Mouse (Mus musculus) right cerebral cortex, adult 18-20 months (tissue): ENCODE results near the gene Cops3.

Experiments used
- DNase-seq: peaks from one replicate; pipeline ENCODE4 v3.0.0; 2022; ENCODE audit warnings: mixed read lengths

Gene Cops3

GRCm38 (mm10) chr11:59810480-59811158, 29.0 kb downstream of the Cops3 start:
- no peak for DNase-seq

DNA sequence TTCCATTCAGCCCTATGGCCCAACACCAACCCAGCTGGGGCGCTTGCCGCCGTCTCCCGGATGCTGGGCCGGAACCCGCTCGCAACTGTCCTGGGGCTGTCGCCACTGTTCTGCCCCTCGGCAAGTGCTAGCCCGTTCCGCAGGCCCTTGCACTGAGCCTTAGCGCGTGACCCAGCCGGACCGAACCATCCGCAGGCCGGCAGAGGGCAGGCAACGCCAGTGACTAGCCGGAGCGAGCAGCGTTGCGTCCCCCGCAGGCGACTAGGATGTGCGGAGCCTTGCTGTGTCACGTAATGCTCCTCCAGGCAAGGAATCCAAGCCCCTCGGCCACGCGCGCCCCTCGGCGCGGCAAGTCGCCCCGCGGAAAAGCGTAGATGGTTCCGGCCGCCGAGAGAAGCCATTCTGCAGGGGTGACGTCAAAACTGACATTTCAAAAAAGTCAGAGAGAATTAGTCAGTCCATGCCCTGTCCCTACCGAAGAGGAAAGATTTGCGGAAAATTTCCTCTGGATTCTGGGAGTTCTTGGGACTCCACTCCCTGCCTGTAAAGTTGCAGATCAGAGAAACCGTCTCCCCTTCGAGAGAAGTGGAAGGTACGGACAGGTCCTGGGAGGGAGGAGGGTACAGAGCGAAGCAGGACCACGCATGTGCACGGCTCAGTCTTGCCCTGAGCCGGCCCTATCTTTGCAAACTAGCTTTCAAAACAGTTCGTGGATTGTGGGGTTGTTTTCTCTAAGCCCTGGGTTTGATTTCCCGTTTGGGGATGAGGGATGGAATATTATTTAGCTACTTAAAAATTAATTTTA, 29.8 kb downstream of the Cops3 start, which contains the start of gene Flcn:
Gene Flcn (minus strand): TSS at position 347 of the 805 bp plus-strand sequence.
- DNase-seq, result peak; percentile 86

- DNase-seq, result no peak
These were observed 30.5 kb downstream of the Cops3 start for GRCm38 (mm10) chr11:59809071-59809669.

GRCm38 (mm10) chr11:59808170-59808960, 31.3 kb downstream of the Cops3 start:
- no peak for DNase-seq

DNA sequence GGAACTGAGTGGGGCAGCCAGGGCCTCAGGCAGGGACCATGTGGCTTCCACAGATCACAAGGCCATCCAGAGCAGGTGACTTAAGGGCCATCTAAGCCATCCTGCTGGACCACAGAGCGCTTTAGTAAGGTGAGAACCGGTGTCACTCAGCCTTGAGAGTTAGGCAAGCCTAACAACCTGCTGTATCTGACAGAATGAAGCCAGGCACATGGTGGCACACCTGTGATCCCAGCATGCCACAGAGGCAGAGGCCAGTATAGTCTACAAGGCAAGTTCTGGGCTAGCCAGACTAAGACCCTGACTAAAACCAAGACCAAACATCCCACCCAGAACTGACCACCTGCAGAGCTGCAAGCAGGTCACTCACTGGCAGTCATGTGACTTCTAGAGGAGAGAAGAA, 34.0 kb downstream of the Cops3 start:
- DNase-seq, result no peak

DNA sequence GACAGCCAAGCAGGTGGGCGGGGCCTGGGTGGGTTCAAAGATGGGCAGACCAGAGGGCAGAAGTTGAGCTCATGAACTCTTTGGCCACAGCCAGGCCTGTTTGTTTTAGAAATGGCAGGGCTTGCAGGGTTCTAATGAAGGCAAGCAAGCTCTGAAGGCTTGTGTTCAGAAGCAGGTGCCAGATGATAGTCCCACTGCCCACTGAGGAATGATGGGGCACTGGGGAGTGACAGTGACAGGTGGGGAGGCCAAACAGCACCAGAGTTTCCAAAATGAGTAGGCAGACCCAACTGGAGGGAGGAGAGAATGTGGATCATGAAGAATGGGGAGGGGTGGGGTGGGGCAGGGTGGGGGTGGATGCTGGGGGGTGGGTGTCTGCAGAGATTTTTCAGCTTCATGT, 34.4 kb downstream of the Cops3 start:
- DNase-seq, result no peak

DNA sequence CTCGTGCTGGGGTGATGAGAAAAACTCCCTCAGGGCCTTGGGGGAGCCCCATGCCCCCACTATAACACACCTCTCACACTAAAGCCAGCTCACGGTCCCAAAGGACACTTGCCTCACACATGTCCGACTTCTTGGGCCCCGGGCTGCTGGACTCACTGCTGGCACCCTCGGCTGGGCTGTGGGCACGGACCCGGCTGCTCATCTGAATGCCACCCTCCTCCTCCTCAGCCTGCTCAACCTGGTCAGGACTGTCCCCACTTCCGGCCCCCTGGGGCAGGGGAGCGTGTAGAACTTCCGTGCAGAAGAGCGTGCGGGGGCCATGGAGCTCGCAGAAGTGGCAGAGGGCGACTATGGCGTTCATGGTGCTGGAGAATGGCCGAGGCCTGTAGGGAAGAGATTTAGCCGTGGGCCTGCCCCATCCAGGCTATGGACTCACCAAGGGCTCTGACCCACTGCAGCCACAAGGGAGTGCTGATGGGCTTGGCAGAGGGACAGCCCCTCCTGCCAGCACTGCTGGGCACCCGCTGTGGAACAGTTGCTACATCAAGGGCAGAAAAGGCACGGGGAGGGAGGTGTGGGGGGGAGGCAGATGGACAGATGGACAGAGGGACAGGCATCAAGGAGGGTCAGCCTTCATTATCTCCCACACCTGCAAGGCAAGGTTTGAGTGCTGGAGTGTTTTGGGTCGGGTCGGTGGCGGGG, 35.1 kb downstream of the Cops3 start:
- no peak for DNase-seq

DNA sequence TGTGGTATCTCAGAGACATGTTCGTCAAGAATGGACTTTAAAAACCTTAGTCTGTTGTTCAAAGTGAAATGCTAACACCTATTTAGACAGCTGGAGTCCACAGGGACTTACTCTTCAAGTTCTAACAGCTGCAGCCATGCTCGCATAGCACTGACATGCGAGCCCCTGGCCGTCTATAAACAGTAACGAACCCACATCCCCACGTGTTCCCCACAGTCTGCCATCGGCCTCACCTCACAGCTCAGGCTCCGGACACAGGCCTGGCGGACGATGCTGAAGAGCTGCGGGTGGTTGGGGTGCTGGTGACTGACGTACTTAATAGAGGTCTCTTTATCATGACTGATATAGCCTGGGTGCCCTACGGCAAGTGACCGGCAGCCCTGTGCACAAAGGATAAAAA, 36.1 kb downstream of the Cops3 start:
- no peak for DNase-seq

DNA sequence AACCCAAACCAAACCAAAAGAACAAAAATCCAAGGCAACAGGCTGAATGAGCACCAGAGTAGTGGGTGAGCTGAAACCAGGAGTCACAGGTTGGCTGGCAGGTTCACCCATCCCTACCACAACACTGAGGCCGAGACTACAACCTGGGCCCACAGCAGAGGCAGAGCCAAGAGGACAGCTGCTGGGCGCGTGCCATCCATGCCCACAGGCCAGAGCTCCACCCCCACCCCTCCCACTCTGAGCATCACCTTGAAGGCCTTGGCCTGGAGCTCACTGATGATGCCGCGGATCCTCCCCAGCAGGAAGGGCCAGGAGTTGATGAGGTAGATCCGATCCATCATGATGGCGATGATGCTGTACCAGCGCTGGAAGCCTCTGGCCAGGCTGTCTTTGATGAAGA, 37.8 kb downstream of the Cops3 start:
- no peak for DNase-seq

DNA sequence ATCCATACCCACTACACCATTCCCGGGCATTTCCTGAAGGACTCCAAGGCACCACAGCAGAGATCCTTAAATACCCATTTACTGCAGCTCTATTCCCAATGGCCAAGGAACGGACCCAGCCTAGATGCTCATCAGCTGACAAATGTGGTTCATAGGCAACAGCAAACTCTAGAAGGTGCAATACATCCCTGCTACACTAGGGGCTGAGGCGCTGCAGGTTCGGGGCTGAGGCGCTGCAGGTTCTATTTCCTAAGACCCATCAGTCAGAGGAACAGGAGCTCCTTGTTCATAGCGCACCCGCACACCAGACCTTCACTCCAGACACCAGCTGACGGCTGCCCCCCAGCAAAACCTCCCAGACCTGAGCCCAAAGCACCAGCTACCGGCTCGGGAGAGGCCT, 39.2 kb downstream of the Cops3 start:
- DNase-seq, result no peak

GRCm38 (mm10) chr11:59793390-59793789, 46.2 kb downstream of the Cops3 start:
- no peak for DNase-seq

DNA sequence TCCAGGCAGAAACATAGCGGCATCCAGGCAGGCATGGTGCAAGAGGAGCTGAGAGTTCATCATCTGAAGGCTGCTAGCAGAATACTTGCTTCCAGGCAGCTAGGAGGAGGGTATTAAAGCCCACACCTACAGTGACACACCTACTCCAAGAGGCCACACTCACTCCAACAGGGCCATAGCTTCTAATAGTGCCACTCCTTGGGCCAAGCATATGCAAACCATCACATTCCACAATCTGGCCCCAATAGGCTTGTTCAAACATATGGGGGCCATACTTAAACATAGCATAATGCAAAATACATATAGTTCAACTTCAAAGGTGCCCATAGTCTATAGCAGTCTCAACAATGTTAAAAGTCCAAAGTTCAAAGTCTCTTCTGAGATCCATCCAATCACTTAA, 50.3 kb downstream of the Cops3 start:
- no peak for DNase-seq

GRCm38 (mm10) chr11:59787199-59787781, 52.3 kb downstream of the Cops3 start, which contains the start of gene Pld6:
Pld6 (minus strand) TSS chr11:59787645.
- peak; percentile 40 for DNase-seq

DNA sequence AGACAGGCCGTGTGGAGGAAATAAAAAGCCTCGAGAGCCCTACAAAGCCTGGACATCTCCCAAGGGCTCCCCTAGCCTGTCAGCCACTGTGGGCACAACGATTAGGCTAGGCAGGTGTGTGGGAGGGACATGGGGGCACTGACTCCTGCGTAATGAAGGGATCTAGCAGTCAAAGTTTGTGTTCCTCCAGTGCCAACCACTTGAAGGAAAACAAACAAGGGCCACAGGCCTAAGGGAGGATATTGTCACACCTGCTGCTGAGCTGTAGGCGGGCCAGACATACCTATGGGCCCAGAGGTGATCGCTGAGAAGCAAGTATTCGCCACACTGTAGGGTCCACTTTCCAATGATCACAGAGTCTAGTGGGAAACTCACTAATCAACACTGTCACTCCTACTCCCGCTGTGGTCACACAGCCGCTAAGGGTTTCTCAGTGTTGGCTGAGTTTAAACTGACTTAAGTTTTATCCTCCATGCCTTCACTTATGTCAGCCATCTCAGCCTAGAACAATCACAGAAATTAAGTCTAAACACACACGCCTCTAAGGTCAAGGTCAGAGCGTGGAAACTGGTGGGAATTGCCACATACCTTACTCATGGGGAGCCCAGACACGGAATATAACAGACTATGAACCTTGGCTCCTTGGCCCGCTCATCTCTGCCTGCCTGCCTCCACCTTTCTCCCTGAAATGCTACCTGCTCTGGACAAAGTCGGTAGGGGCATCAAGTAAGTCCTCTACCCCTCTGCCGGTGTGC, 53.0 kb downstream of the Cops3 start:
- no peak for DNase-seq

DNA sequence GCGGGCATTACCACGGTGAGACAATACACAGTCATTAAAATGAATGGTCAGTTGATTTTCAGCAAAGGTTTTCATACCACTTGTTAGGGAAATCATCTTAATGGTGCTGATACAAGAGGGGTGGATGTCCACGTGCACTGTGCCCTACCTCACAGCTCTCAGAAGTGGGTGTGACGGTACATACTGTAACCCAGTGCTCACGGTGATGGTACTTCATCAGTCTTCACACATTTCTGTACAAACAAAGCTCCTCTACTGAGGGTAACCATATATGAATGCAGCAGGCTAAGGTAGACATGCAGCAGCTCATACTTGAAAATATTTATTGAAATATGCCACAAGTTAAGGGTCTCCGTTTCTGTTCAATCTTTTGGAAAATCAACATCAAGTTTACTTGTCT, 56.0 kb downstream of the Cops3 start:
- DNase-seq, result no peak

DNA sequence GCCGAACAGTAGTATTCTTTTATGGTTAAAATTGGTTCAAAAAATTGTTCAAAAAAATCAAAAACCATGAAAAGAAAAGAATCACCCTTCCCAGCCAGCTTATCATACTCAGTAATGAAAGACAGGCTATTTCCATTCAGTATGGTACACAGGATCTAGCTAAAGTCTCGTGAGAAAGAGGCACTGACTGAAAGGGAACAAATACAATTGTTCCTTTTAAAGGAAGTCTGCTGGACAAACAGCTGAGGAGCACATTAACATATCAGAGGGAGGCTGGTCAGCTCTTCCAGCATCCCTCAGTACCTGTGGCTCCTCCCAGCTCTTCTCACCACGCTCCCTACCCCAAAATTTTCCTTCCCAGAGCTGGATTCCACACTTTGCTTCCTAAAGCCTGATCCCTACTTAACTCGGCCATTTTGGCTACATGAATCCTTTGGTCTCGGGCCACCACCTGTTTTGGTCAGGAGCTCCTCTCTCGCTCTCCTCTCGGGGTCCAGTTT, 57.5 kb downstream of the Cops3 start:
- no peak for DNase-seq

GRCm38 (mm10) chr11:59780241-59780640, 59.4 kb downstream of the Cops3 start:
- no peak for DNase-seq

- no peak for DNase-seq
These were observed 60.2 kb downstream of the Cops3 start for GRCm38 (mm10) chr11:59779406-59779805.

GRCm38 (mm10) chr11:59778874-59779223, 60.8 kb downstream of the Cops3 start:
- no peak for DNase-seq

GRCm38 (mm10) chr11:59778181-59778873, 61.3 kb downstream of the Cops3 start:
- peak; percentile 65 for DNase-seq
